Mouse (Mus musculus): ENCODE results near the gene Vmn2r26. TPM values are rescaled to one million over a fixed set of nuclear protein-coding genes. Genes with fewer than 3 reads are reported as not detected.

Gene Vmn2r26
- not detected in 2 replicates for polyA plus RNA-seq (2012; rRNA removed)

GRCm38 (mm10) chr6:124024268-124024667 is at the start of gene Vmn2r26:
Gene Vmn2r26, plus strand, starts transcription at chr6:124024568.

Other genes with a start within 250 kb of the Vmn2r26 start
- gene Vmn2r24, start 245.7 kb upstream of the Vmn2r26 start, polyA plus RNA-seq (2012; rRNA removed), result not detected in 2 replicates
- not detected in 2 replicates for gene Vmn2r25, start 171.1 kb upstream of the Vmn2r26 start, polyA plus RNA-seq (2012; rRNA removed)
- gene Vmn2r27, start 207.3 kb downstream of the Vmn2r26 start, polyA plus RNA-seq (2012; rRNA removed), result not detected in 2 replicates

Data from colon, adult 2 months (tissue).